Mouse (Mus musculus) cerebellum, adult 2 months (tissue): ENCODE results near the gene Tm9sf1. TPM values are rescaled to one million over a fixed set of nuclear protein-coding genes. Genes with fewer than 3 reads are reported as not detected.

Experiments used
- DNase-seq, 2 experiments: peaks; one replicate each; pipeline ENCODE4 v3.0.0; 2021
- H3K27ac ChIP-seq: fragments of 200-500 bp; 2 replicates; pipeline ENCODE4 v1.5.1; 2012; ENCODE audit warnings: low read length, control low read depth, inconsistent platforms; ENCODE audit not compliant: insufficient read depth
- H3K27me3 ChIP-seq: fragments of 200-500 bp; 2 replicates; pipeline ENCODE4 v1.6.1; 2012; ENCODE audit warnings: inconsistent platforms, mild to moderate bottlenecking, low read length, moderate library complexity; ENCODE audit not compliant: control insufficient read depth, insufficient read depth
- H3K4me1 ChIP-seq: fragments of 200-500 bp; 2 replicates; pipeline ENCODE4 v1.6.1; 2011; ENCODE audit warnings: low read length; ENCODE audit not compliant: control insufficient read depth, insufficient read depth
- H3K4me3 ChIP-seq: fragments of 200-500 bp; replicated peaks from 2 replicates; pipeline ENCODE3; 2011; ENCODE audit warnings: mild to moderate bottlenecking, low read depth, low read length, control low read depth; ENCODE audit not compliant: insufficient read depth
- CTCF ChIP-seq: fragments of 200-500 bp; IDR thresholded peaks from 2 replicates; pipeline ENCODE4 v1.5.1; 2011; ENCODE audit warnings: low read depth, mild to moderate bottlenecking, control low read depth, low read length, moderate library complexity, borderline replicate concordance; ENCODE audit not compliant: insufficient read depth
- POLR2A ChIP-seq: fragments of 200-500 bp; IDR thresholded peaks from 2 replicates; pipeline ENCODE4 v1.6.1; 2011; ENCODE audit warnings: low read length, control low read depth, borderline replicate concordance; ENCODE audit not compliant: insufficient read depth
- WGBS: fragments of 180-500 bp; shearing (Covaris S2); methylation state at CpG from one replicate; pipeline ENCODE4 v1.1.7; 2018; 5-methylcytosine and 5-hydroxymethylcytosine counted together
- polyA plus RNA-seq: library from polyadenylated mRNA; depleted of rRNA; stranded (reverse); fragments of >200 nt; gene quantifications from 2 replicates; pipeline ENCODE4 v1.2.3, GENCODE M21; 2012

Tm9sf1 gene
- polyA plus RNA-seq, 1 experiment = 35.3 TPM

GRCm38 (mm10) chr14:55614565-55615178 lies 28.9 kb downstream of the Tm9sf1 start:
- WGBS = 77% methylated on average over 7 of the region's 7 CpGs
- no peak overlapping the region for H3K27ac ChIP-seq

GRCm38 (mm10) chr14:55613346-55613745 lies 30.3 kb downstream of the Tm9sf1 start:
- TF ChIP-seq CTCF = no peak
- no peak for DNase-seq
- H3K27ac ChIP-seq = no peak overlapping the region
- WGBS = 45% methylated on average over 6 of the region's 6 CpGs
- H3K27me3 ChIP-seq = no peaks in the 10 kb centered on the region
- no peaks in the 10 kb centered on the region for H3K4me1 ChIP-seq
- H3K4me3 ChIP-seq = no peak overlapping the region

More at GRCm38 (mm10) chr14:55614565-55615178, 28.9 kb downstream of the Tm9sf1 start:
- DNase-seq = no peak
- no peak for TF ChIP-seq POLR2A
- no peak for TF ChIP-seq CTCF
- Histone ChIP-seq H3K4me1 (peaks cover 4% of the 10 kb centered on the region; the same call in 1 of the 2 replicates), H3K27me3 (no peaks in the 10 kb centered on the region), H3K4me3 (no peak overlapping the region)

GRCm38 (mm10) chr14:55608339-55608738 lies 35.3 kb downstream of the Tm9sf1 start:
- Histone ChIP-seq H3K4me3 (no peak overlapping the region), H3K4me1 (peaks cover 4% of the 10 kb centered on the region; the same call in 1 of the 2 replicates), H3K27me3 (no peaks in the 10 kb centered on the region), H3K27ac (no peak overlapping the region)
- DNase-seq = no peak
- no peak for TF ChIP-seq POLR2A
- TF ChIP-seq CTCF = no peak
- 98% methylated on average over 6 of the region's 6 CpGs for WGBS

- Histone ChIP-seq H3K27me3 (no peaks in the 10 kb centered on the region), H3K4me1 (peaks cover 4% of the 10 kb centered on the region; the same call in 1 of the 2 replicates), H3K4me3 (no peak overlapping the region), H3K27ac (no peak overlapping the region)
- WGBS = 94% methylated on average over 16 of the region's 16 CpGs
- DNase-seq = no peak
- no peak for TF ChIP-seq CTCF
- TF ChIP-seq POLR2A = no peak
These were observed 37.7 kb downstream of the Tm9sf1 start for GRCm38 (mm10) chr14:55605743-55606459.

- Histone ChIP-seq H3K27me3 (no peaks in the 10 kb centered on the region), H3K4me3 (no peak overlapping the region), H3K4me1 (peaks cover 4% of the 10 kb centered on the region; the same call in 1 of the 2 replicates), H3K27ac (no peak overlapping the region)
- TF ChIP-seq POLR2A (no peak), CTCF (no peak)
- WGBS = 89% methylated on average over 11 of the region's 11 CpGs
- DNase-seq = no peak
These were observed 38.8 kb downstream of the Tm9sf1 start for GRCm38 (mm10) chr14:55604823-55605222.

GRCm38 (mm10) chr14:55603633-55604576 lies 39.7 kb downstream of the Tm9sf1 start:
- Histone ChIP-seq H3K27me3 (no peaks in the 10 kb centered on the region), H3K27ac (0 out of 2 replicates have a peak overlapping the region, but pooled peaks have one; percentile 5), H3K4me3 (peak overlapping the region; percentile 55), H3K4me1 (peaks cover 4% of the 10 kb centered on the region; the same call in 1 of the 2 replicates)
- 17% methylated on average over 19 of the region's 19 CpGs for WGBS
- DNase-seq = peak; percentile 83 to 84
- TF ChIP-seq CTCF = peak; percentile 92
- TF ChIP-seq POLR2A = peak; percentile 25; the same call in 1 of the 2 replicates

- Histone ChIP-seq H3K4me1 (peaks cover 4% of the 10 kb centered on the region; the same call in 1 of the 2 replicates), H3K4me3 (peak within 1 kb of the TSS; percentile 55), H3K27me3 (no peaks in the 10 kb centered on the region), H3K27ac (0 out of 2 replicates have a peak within 1 kb of the TSS, but pooled peaks have one; percentile 5)
- TF ChIP-seq CTCF (no peak), POLR2A (no peak)
- 85% methylated on average over 7 of the region's 7 CpGs for WGBS
- no peak for DNase-seq
These were observed 40.4 kb downstream of the Tm9sf1 start, which contains the start of gene Irf9 for GRCm38 (mm10) chr14:55603271-55603632. Gene Irf9, plus strand, starts transcription at chr14:55603571.
